Mouse (Mus musculus): ENCODE results near the gene Sik1. TPM values are rescaled to one million over a fixed set of nuclear protein-coding genes. Genes with fewer than 3 reads are reported as not detected.
A peak's percentile ranks its signal among the peaks of the same experiment; 100 is the strongest.
"Not testable (repeated sequence)": the region's sequence is repeated elsewhere in the genome, so short reads cannot be mapped to it uniquely, and the experiment has no call there.

Sik1 gene
- polyA plus RNA-seq, 1 experiment = 60.5 TPM

GRCm38 (mm10) chr17:31896311-31896710 is 40.7 kb upstream of the Sik1 start:
- TF ChIP-seq CTCF (IDR thresholded peaks at IDR 0.05; ENCODE audit: insufficient read depth, low read length) (no peak), POLR2A (IDR thresholded peaks at IDR 0.05; ENCODE audit: borderline replicate concordance, extremely low read depth, low read depth, low read length) (no peak)
- WGBS = 84% methylated on average over 7 of the region's 7 CpGs
- Histone ChIP-seq H3K4me3 (replicated peaks; ENCODE audit: extremely low read depth, low read depth, low read length) (no peak overlapping the region), H3K4me1 (ENCODE audit: control insufficient read depth, insufficient read depth, low read length) (peaks cover 12% of the 10 kb centered on the region)
- no peak for DNase-seq

DNA sequence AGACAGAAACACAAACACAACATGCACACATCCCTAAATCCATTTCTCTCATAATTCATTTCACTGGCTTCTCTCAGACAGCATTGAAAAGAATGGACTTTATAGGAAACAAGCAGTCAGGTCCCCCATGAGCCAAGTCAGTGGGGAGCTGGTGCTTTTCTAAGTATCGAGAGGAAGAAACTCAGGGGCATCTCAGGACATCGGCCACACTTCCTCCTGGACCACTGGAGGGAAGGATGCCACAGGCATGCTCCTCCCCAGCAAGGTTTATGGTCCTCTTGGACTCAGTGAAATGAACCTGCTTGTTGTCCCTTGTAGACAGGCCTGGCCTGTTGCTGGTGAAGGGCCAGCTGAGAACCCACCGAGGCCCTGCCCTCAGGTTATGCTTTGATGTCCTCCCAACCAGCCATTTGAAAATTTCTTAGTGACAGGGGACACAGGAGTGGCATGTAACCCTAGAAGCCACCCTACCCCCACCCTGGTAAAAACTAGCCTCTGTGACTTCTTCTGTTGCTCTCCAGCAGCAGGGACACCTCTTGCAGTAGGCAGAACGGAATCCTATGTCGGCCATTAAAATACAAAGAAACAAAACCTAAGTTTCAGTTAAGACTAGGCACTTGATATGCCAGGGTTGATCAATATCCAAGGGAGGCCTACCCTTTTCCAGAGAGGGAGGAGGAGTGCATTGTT is 37.9 kb upstream of the Sik1 start:
- Histone ChIP-seq H3K4me3 (replicated peaks; ENCODE audit: extremely low read depth, low read depth, low read length) (no peak overlapping the region), H3K4me1 (ENCODE audit: control insufficient read depth, insufficient read depth, low read length) (peaks cover 17% of the 10 kb centered on the region)
- TF ChIP-seq CTCF (IDR thresholded peaks at IDR 0.05; ENCODE audit: insufficient read depth, low read length) = no peak
- no peak for TF ChIP-seq POLR2A (IDR thresholded peaks at IDR 0.05; ENCODE audit: borderline replicate concordance, extremely low read depth, low read depth, low read length)
- DNase-seq = no peak
- WGBS = 69% methylated on average over 5 of the region's 5 CpGs

GRCm38 (mm10) chr17:31892750-31893149 is 37.1 kb upstream of the Sik1 start:
- TF ChIP-seq POLR2A (IDR thresholded peaks at IDR 0.05; ENCODE audit: borderline replicate concordance, extremely low read depth, low read depth, low read length) = no peak
- no peak for TF ChIP-seq CTCF (IDR thresholded peaks at IDR 0.05; ENCODE audit: insufficient read depth, low read length)
- DNase-seq = peak; percentile 62
- WGBS = 22% methylated on average over 10 of the region's 10 CpGs
- no peak overlapping the region for H3K4me3 ChIP-seq (replicated peaks; ENCODE audit: extremely low read depth, low read depth, low read length)
- peaks cover 16% of the 10 kb centered on the region for H3K4me1 ChIP-seq (ENCODE audit: control insufficient read depth, insufficient read depth, low read length)

DNA sequence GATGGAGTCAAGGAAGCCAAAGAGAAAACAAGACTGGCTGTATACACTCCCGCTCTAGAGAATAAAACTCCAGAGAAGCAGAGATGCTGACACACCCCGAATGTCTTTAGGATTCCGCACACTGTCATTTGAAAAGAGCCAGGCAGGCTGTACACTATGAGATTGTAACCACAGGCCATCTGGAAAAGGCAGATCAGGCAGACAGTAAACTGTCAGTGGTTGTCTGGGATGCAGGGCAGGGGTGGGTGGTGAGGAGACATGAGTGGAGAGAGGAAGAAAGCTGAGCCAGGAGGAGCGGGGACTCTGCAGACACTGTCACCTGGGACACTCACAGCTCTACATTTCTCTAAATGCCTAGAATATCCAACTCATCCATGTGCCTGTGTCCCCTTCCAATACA is 36.3 kb upstream of the Sik1 start:
- TF ChIP-seq CTCF (IDR thresholded peaks at IDR 0.05; ENCODE audit: insufficient read depth, low read length) (no peak), POLR2A (IDR thresholded peaks at IDR 0.05; ENCODE audit: borderline replicate concordance, extremely low read depth, low read depth, low read length) (no peak)
- 62% methylated on average over 4 of the region's 4 CpGs for WGBS
- peaks cover 14% of the 10 kb centered on the region for H3K4me1 ChIP-seq (ENCODE audit: control insufficient read depth, insufficient read depth, low read length)
- H3K4me3 ChIP-seq (replicated peaks; ENCODE audit: extremely low read depth, low read depth, low read length) = no peak overlapping the region
- no peak for DNase-seq

GRCm38 (mm10) chr17:31890311-31890951 is 34.8 kb upstream of the Sik1 start:
- H3K4me3 ChIP-seq (replicated peaks; ENCODE audit: extremely low read depth, low read depth, low read length) = no peak overlapping the region
- peaks cover 10% of the 10 kb centered on the region for H3K4me1 ChIP-seq (ENCODE audit: control insufficient read depth, insufficient read depth, low read length)
- DNase-seq = no peak
- TF ChIP-seq CTCF (IDR thresholded peaks at IDR 0.05; ENCODE audit: insufficient read depth, low read length) = no peak
- TF ChIP-seq POLR2A (IDR thresholded peaks at IDR 0.05; ENCODE audit: borderline replicate concordance, extremely low read depth, low read depth, low read length) = no peak
- 49% methylated on average over 2 of the region's 2 CpGs for WGBS

GRCm38 (mm10) chr17:31889446-31890201 is 34.0 kb upstream of the Sik1 start:
- peaks cover 10% of the 10 kb centered on the region for H3K4me1 ChIP-seq (ENCODE audit: control insufficient read depth, insufficient read depth, low read length)

DNA sequence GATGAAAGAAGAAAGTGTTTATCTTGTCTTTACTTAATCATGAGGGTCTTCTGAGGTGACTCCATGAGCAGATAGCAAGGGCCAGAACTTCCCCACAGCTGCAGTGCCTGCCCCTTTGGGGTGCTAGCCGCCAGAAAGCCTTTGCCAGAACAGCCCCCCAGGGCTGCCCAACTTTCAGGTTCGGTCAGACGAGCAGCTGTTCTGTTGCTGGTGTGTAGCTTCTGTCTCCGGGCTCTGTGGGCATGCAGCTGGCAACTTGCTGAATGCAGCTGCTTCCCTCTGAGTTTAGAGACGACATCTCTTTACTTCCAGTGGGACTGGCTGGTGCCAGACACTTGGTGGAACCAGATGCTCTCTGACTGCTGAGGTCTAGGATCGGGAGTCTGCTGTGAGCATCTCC is 32.9 kb upstream of the Sik1 start:
- no peak for DNase-seq
- 54% methylated on average over 6 of the region's 6 CpGs for WGBS
- H3K4me3 ChIP-seq (replicated peaks; ENCODE audit: extremely low read depth, low read depth, low read length) = no peak overlapping the region
- no peak for TF ChIP-seq POLR2A (IDR thresholded peaks at IDR 0.05; ENCODE audit: borderline replicate concordance, extremely low read depth, low read depth, low read length)
- no peak for TF ChIP-seq CTCF (IDR thresholded peaks at IDR 0.05; ENCODE audit: insufficient read depth, low read length)
- H3K4me1 ChIP-seq (ENCODE audit: control insufficient read depth, insufficient read depth, low read length) = peaks cover 10% of the 10 kb centered on the region

More at GRCm38 (mm10) chr17:31889446-31890201, 34.0 kb upstream of the Sik1 start:
- TF ChIP-seq POLR2A (IDR thresholded peaks at IDR 0.05; ENCODE audit: borderline replicate concordance, extremely low read depth, low read depth, low read length) (no peak), CTCF (IDR thresholded peaks at IDR 0.05; ENCODE audit: insufficient read depth, low read length) (no peak)
- 67% methylated on average over 9 of the region's 9 CpGs for WGBS
- peak; percentile 64 for DNase-seq
- no peak overlapping the region for H3K4me3 ChIP-seq (replicated peaks; ENCODE audit: extremely low read depth, low read depth, low read length)

GRCm38 (mm10) chr17:31884676-31885075 is 29.1 kb upstream of the Sik1 start:
- H3K4me3 ChIP-seq (replicated peaks; ENCODE audit: extremely low read depth, low read depth, low read length); H3K4me1 ChIP-seq (ENCODE audit: control insufficient read depth, insufficient read depth, low read length); DNase-seq: not testable (repeated sequence)
- 52% methylated on average over 1 of the region's 1 CpGs for WGBS

- 81% methylated on average over 10 of the region's 10 CpGs for WGBS
Measured at GRCm38 (mm10) chr17:31879406-31879805, 23.8 kb upstream of the Sik1 start.

More at GRCm38 (mm10) chr17:31879406-31879805, 23.8 kb upstream of the Sik1 start:
- DNase-seq = no peak
- Histone ChIP-seq H3K4me3 (replicated peaks; ENCODE audit: extremely low read depth, low read depth, low read length) (no peak overlapping the region), H3K4me1 (ENCODE audit: control insufficient read depth, insufficient read depth, low read length) (peaks cover 4% of the 10 kb centered on the region; the same call in 1 of the 2 replicates)
- TF ChIP-seq POLR2A (IDR thresholded peaks at IDR 0.05; ENCODE audit: borderline replicate concordance, extremely low read depth, low read depth, low read length) = no peak
- no peak for TF ChIP-seq CTCF (IDR thresholded peaks at IDR 0.05; ENCODE audit: insufficient read depth, low read length)
